Mouse (Mus musculus) ES-Bruce4 (cell line): ENCODE results near the gene Ctsa.

Experiments used
- CTCF ChIP-seq: IDR thresholded peaks from one replicate; pipeline ENCODE4 v1.8.1; 2011; ENCODE audit warnings: low read depth, low read length
- EP300 ChIP-seq: IDR thresholded peaks from 2 replicates; pipeline ENCODE4 v1.6.1; 2011; ENCODE audit warnings: low read depth, low read length; ENCODE audit not compliant: insufficient read depth

DNA sequence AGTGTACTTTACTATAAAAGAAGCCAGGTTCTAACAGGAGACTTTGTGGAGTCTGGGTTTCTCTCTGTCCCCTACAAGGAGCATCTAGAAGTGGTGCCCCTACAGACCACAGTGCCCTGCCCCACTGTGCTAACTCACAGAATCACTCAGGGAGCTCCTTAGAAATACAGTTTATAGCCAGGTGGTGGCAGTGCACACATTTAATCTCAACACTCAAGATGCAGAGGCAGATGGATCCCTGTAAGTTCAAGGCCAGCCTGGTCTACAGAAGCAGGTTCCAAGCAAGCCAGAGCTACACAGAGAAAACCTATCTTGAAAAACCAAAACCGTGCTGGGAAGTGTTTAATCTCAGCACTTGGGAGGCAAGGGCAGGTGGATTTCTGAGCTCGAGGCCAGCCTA, 38.9 kb upstream of the Ctsa start:
- no peak for TF ChIP-seq CTCF
- no peak for TF ChIP-seq EP300
